Mouse (Mus musculus) neural tube, embryonic 13.5 days (tissue): ENCODE measurements around the gene H2al1i. TPM values are rescaled to one million over a fixed set of nuclear protein-coding genes. Genes with fewer than 3 reads are reported as not detected.
"Not testable (repeated sequence)": the region's sequence is repeated elsewhere in the genome, so short reads cannot be mapped to it uniquely, and the experiment has no call there.

Source experiments
- ATAC-seq: fragments of 200-750 bp; cut with Nextera tagmentation; 2 replicates; pipeline ENCODE4 v1.8.0; 2017; ENCODE audit warnings: low read depth, mild to moderate bottlenecking, moderate TSS enrichment, moderate library complexity
- H3K27ac ChIP-seq: fragments of 300-500 bp; sonication (generic); replicated peaks from 2 replicates; pipeline ENCODE4 v1.5.1; 2015; ENCODE audit warnings: moderate library complexity, mild to moderate bottlenecking, inconsistent platforms
- H3K27me3 ChIP-seq: fragments of 300-500 bp; sonication (generic); 2 replicates; pipeline ENCODE4 v1.6.1; 2015; ENCODE audit warnings: mild to moderate bottlenecking, inconsistent platforms
- H3K36me3 ChIP-seq: fragments of 300-500 bp; sonication (generic); 2 replicates; pipeline ENCODE4 v1.6.1; 2015; ENCODE audit warnings: mild to moderate bottlenecking, inconsistent platforms
- H3K4me1 ChIP-seq: fragments of 300-500 bp; sonication (generic); replicated peaks from 2 replicates; pipeline ENCODE4 v1.6.1; 2015; ENCODE audit warnings: inconsistent platforms
- H3K4me2 ChIP-seq: fragments of 300-500 bp; sonication (generic); 2 replicates; pipeline ENCODE4 v1.6.1; 2015; ENCODE audit warnings: inconsistent platforms, mild to moderate bottlenecking, moderate library complexity
- H3K4me3 ChIP-seq: fragments of 300-500 bp; sonication (generic); 2 replicates; pipeline ENCODE4 v1.5.1; 2015; ENCODE audit warnings: mild to moderate bottlenecking, inconsistent platforms
- H3K9ac ChIP-seq: fragments of 300-500 bp; sonication (generic); 2 replicates; pipeline ENCODE4 v1.6.1; 2015; ENCODE audit warnings: moderate library complexity, mild to moderate bottlenecking, inconsistent platforms
- H3K9me3 ChIP-seq: fragments of 300-500 bp; sonication (generic); 2 replicates; pipeline ENCODE4 v1.6.1; 2016; ENCODE audit warnings: inconsistent platforms
- WGBS: fragments of 180-500 bp; shearing (Covaris S2); methylation state at CpG from one replicate; pipeline ENCODE4 v1.1.7; 2015; 5-methylcytosine and 5-hydroxymethylcytosine counted together
- polyA plus RNA-seq: library from polyadenylated mRNA; unstranded; fragments of >200 nt; fragmentation: Nextera tagmentation; extraction: Ambion mirVana; gene quantifications from 2 replicates; pipeline ENCODE4 v1.2.1, GENCODE M21; 2015

H2al1i gene
- not detected in 2 replicates for polyA plus RNA-seq

GRCm38 (mm10) chrX:11324359-11324758 is at the start of gene H2al1i:
Gene H2al1i (plus strand): TSS chrX:11324659.
- not testable (repeated sequence) for H3K4me3 ChIP-seq, H3K9me3 ChIP-seq, H3K9ac ChIP-seq, H3K27me3 ChIP-seq, H3K27ac ChIP-seq, H3K4me2 ChIP-seq, ATAC-seq, H3K4me1 ChIP-seq, H3K36me3 ChIP-seq
- WGBS, result 97% methylated on average over 3 of the region's 5 CpGs

- no peak overlapping the region for H3K4me3 ChIP-seq
- H3K9me3 ChIP-seq, result no peaks in the 10 kb centered on the region
- H3K4me1 ChIP-seq, result no peaks in the 10 kb centered on the region
- no peaks in the 10 kb centered on the region for H3K36me3 ChIP-seq
- H3K9ac ChIP-seq, result no peak overlapping the region
- no peak overlapping the region for H3K4me2 ChIP-seq
- ATAC-seq, result no peak
- H3K27ac ChIP-seq, result no peak overlapping the region
- WGBS, result 66% methylated on average over 6 of the region's 6 CpGs
- H3K27me3 ChIP-seq, result 0 out of 2 replicates have a peak, but pooled peaks cover 6% of the 10 kb centered on the region
Measured at GRCm38 (mm10) chrX:11277083-11277482, 47.4 kb upstream of the H2al1i start.

- H3K9ac ChIP-seq, result no peak overlapping the region
- no peak overlapping the region for H3K4me2 ChIP-seq
- no peak for ATAC-seq
- H3K27ac ChIP-seq, result no peak overlapping the region
- no peaks in the 10 kb centered on the region for H3K4me1 ChIP-seq
- no peaks in the 10 kb centered on the region for H3K36me3 ChIP-seq
- H3K27me3 ChIP-seq, result 0 out of 2 replicates have a peak, but pooled peaks cover 6% of the 10 kb centered on the region
- no peak overlapping the region for H3K4me3 ChIP-seq
- 74% methylated on average over 2 of the region's 2 CpGs for WGBS
- H3K9me3 ChIP-seq, result no peaks in the 10 kb centered on the region
Measured at GRCm38 (mm10) chrX:11280741-11281140, 43.7 kb upstream of the H2al1i start.

DNA sequence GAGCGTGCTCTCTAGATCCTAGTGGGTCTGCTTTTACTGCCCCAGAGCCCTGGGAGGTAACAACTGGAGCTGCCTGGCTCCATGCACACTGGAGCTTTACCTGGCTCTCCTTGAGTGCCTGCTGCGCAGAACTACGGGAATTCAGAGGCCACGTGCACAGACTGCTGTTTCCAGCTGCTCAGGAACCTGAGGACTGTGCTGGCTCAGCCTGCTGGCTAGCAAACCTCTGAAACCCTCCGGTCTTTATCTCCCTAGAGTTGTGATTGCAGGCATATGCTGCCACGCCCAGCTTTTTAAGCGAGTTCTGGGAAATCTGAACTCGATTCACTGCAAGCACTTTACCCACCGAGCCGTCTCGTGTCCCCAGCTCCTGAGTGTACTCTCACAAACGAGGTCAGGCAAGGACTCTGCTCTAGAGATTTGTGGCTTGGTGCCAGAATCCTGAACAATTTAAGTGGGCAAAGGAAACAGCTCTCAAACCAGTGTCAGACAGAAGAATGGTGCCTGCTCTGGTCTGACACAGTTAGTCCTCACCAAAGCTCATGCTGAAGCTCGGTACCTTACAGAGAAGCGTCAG is 36.1 kb upstream of the H2al1i start:
- no peaks in the 10 kb centered on the region for H3K9me3 ChIP-seq
- no peaks in the 10 kb centered on the region for H3K4me1 ChIP-seq
- 80% methylated on average over 14 of the region's 14 CpGs for WGBS
- H3K27me3 ChIP-seq, result no peaks in the 10 kb centered on the region
- H3K4me3 ChIP-seq, result no peak overlapping the region
- H3K9ac ChIP-seq, result no peak overlapping the region
- H3K4me2 ChIP-seq, result no peak overlapping the region
- H3K27ac ChIP-seq, result no peak overlapping the region
- no peaks in the 10 kb centered on the region for H3K36me3 ChIP-seq
- ATAC-seq, result no peak

- Histone ChIP-seq H3K4me2 (no peak overlapping the region), H3K27ac (no peak overlapping the region), H3K4me1 (no peaks in the 10 kb centered on the region), H3K4me3 (no peak overlapping the region), H3K27me3 (no peaks in the 10 kb centered on the region), H3K9ac (no peak overlapping the region), H3K9me3 (no peaks in the 10 kb centered on the region), H3K36me3 (no peaks in the 10 kb centered on the region)
- no peak for ATAC-seq
- 61% methylated on average over 4 of the region's 4 CpGs for WGBS
Measured at GRCm38 (mm10) chrX:11289244-11289643, 35.2 kb upstream of the H2al1i start.

GRCm38 (mm10) chrX:11298957-11299356 is 25.5 kb upstream of the H2al1i start, which contains the start of gene H2al1a:
Gene H2al1a (plus strand): TSS chrX:11299257.
- H3K4me2 ChIP-seq, H3K4me1 ChIP-seq, H3K9me3 ChIP-seq, H3K27ac ChIP-seq, H3K36me3 ChIP-seq, ATAC-seq, H3K4me3 ChIP-seq, H3K27me3 ChIP-seq, H3K9ac ChIP-seq: not testable (repeated sequence)
- no CpG with 5 or more reads among the region's 3 CpGs for WGBS

DNA sequence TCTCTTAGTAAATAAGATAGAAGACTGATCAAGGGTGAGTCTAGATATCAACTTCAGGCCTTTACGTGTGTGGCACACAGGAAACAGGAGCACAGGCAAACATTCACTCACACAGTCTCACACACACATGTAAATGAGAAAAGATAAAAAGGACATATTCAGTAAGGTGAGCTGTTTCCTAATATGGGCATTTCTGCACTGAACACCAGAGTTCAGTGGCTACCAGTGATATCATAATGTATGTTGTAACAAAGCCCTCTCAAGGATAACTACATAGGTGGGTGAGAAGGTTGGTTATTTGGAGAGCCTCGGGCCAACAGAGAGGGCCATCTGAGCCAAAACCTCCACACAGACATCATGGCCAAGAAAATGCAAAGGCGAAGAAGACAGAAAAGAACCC is 22.3 kb upstream of the H2al1i start, which contains the start of gene H2al1b:
H2al1b (plus strand) TSS at position 301 of the 400 bp plus-strand sequence.
- 96% methylated on average over 1 of the region's 3 CpGs for WGBS
- ATAC-seq, H3K27me3 ChIP-seq, H3K9me3 ChIP-seq, H3K36me3 ChIP-seq, H3K27ac ChIP-seq, H3K4me1 ChIP-seq, H3K4me2 ChIP-seq, H3K9ac ChIP-seq, H3K4me3 ChIP-seq: not testable (repeated sequence)

DNA sequence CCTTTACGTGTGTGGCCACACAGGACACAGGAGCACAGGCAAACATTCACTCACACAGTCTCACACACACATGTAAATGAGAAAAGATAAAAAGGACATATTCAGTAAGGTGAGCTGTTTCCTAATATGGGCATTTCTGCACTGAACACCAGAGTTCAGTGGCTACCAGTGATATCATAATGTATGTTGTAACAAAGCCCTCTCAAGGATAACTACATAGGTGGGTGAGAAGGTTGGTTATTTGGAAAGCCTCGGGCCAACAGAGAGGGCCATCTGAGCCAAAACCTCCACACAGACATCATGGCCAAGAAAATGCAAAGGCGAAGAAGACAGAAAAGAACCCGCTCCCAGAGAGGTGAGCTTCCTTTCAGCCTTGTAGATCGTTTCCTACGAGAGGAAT is 19.1 kb upstream of the H2al1i start, which contains the start of gene H2al1c:
H2al1c (plus strand) TSS at position 301 of the 400 bp plus-strand sequence.
- not testable (repeated sequence) for H3K36me3 ChIP-seq, H3K4me2 ChIP-seq, H3K27ac ChIP-seq, H3K9ac ChIP-seq, H3K9me3 ChIP-seq, H3K4me1 ChIP-seq, H3K4me3 ChIP-seq, ATAC-seq, H3K27me3 ChIP-seq
- WGBS, result 100% methylated on average over 1 of the region's 6 CpGs

DNA sequence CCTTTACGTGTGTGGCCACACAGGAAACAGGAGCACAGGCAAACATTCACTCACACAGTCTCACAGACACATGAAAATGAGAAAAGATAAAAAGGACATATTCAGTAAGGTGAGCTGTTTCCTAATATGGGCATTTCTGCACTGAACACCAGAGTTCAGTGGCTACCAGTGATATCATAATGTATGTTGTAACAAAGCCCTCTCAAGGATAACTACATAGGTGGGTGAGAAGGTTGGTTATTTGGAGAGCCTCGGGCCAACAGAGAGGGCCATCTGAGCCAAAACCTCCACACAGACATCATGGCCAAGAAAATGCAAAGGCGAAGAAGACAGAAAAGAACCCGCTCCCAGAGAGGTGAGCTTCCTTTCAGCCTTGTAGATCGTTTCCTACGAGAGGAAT is 15.9 kb upstream of the H2al1i start, which contains the start of gene H2al1d:
H2al1d (plus strand) TSS at position 301 of the 400 bp plus-strand sequence.
- not testable (repeated sequence) for H3K4me2 ChIP-seq, H3K36me3 ChIP-seq, H3K4me3 ChIP-seq, H3K4me1 ChIP-seq, H3K27ac ChIP-seq, ATAC-seq, H3K27me3 ChIP-seq, H3K9me3 ChIP-seq, H3K9ac ChIP-seq
- no CpG with 5 or more reads among the region's 6 CpGs for WGBS

DNA sequence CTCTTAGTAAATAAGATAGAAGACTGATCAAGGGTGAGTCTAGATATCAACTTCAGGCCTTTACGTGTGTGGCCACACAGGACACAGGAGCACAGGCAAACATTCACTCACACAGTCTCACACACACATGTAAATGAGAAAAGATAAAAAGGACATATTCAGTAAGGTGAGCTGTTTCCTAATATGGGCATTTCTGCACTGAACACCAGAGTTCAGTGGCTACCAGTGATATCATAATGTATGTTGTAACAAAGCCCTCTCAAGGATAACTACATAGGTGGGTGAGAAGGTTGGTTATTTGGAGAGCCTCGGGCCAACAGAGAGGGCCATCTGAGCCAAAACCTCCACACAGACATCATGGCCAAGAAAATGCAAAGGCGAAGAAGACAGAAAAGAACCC is 12.8 kb upstream of the H2al1i start, which contains the start of gene H2al1e:
H2al1e (plus strand) TSS at position 301 of the 400 bp plus-strand sequence.
- not testable (repeated sequence) for H3K4me3 ChIP-seq, H3K4me2 ChIP-seq, H3K9ac ChIP-seq, H3K27ac ChIP-seq, H3K27me3 ChIP-seq, H3K9me3 ChIP-seq, ATAC-seq, H3K36me3 ChIP-seq, H3K4me1 ChIP-seq
- WGBS, result no CpG with 5 or more reads among the region's 3 CpGs

- H3K4me3 ChIP-seq, H3K9ac ChIP-seq, H3K4me2 ChIP-seq, H3K27me3 ChIP-seq, ATAC-seq, H3K27ac ChIP-seq, H3K4me1 ChIP-seq, H3K36me3 ChIP-seq, H3K9me3 ChIP-seq: not testable (repeated sequence)
- WGBS, result no CpG with 5 or more reads among the region's 6 CpGs
Measured at GRCm38 (mm10) chrX:11314858-11315257, 9.6 kb upstream of the H2al1i start, which contains the start of gene H2al1f. Gene H2al1f (plus strand): TSS chrX:11315158.

- H3K27ac ChIP-seq, H3K9me3 ChIP-seq, H3K4me1 ChIP-seq, H3K9ac ChIP-seq, H3K4me3 ChIP-seq, H3K4me2 ChIP-seq, H3K36me3 ChIP-seq, H3K27me3 ChIP-seq, ATAC-seq: not testable (repeated sequence)
- no CpG with 5 or more reads among the region's 3 CpGs for WGBS
Measured at GRCm38 (mm10) chrX:11317956-11318355, 6.5 kb upstream of the H2al1i start, which contains the start of gene H2al1g. Gene H2al1g (plus strand): TSS chrX:11318256.

- H3K4me1 ChIP-seq, H3K36me3 ChIP-seq, H3K27ac ChIP-seq, H3K4me2 ChIP-seq, H3K9ac ChIP-seq, H3K4me3 ChIP-seq, H3K27me3 ChIP-seq, ATAC-seq, H3K9me3 ChIP-seq: not testable (repeated sequence)
- no CpG with 5 or more reads among the region's 6 CpGs for WGBS
Measured at GRCm38 (mm10) chrX:11321192-11321591, 3.3 kb upstream of the H2al1i start, which contains the start of gene H2al1h. Gene H2al1h (plus strand): TSS chrX:11321492.
